Mouse (Mus musculus): ENCODE measurements around the gene Usp44. TPM values are rescaled to one million over a fixed set of nuclear protein-coding genes. Genes with fewer than 3 reads are reported as not detected.

Gene Usp44
- polyA plus RNA-seq, 1 experiment from 2014 or later, result 13.0 TPM

- peaks cover 84% of the 10 kb centered on the region for H3K36me3 ChIP-seq
- 96% methylated on average over 4 of the region's 4 CpGs for WGBS
- H3K4me2 ChIP-seq (replicated peaks), result no peak overlapping the region
- H3K4me3 ChIP-seq, result no peak overlapping the region
- H3K27me3 ChIP-seq, result no peaks in the 10 kb centered on the region
- H3K9ac ChIP-seq (replicated peaks), result no peak overlapping the region
- no peak overlapping the region for H3K27ac ChIP-seq (replicated peaks)
- no peaks in the 10 kb centered on the region for H3K9me3 ChIP-seq
- no peaks in the 10 kb centered on the region for H3K4me1 ChIP-seq
- no peak for ATAC-seq (ENCODE audit: low FRiP score, low read depth)
Observed at GRCm38 (mm10) chr10:93868886-93869285, 37.5 kb downstream of the Usp44 start.

GRCm38 (mm10) chr10:93876772-93877171, 45.4 kb downstream of the Usp44 start:
- Histone ChIP-seq H3K9ac (replicated peaks) (no peak overlapping the region), H3K27ac (replicated peaks) (no peak overlapping the region), H3K4me3 (no peak overlapping the region), H3K4me2 (replicated peaks) (no peak overlapping the region), H3K27me3 (no peaks in the 10 kb centered on the region), H3K36me3 (peaks cover 46% of the 10 kb centered on the region), H3K9me3 (no peaks in the 10 kb centered on the region), H3K4me1 (no peaks in the 10 kb centered on the region)
- 92% methylated on average over 1 of the region's 1 CpGs for WGBS
- ATAC-seq (ENCODE audit: low FRiP score, low read depth), result no peak

GRCm38 (mm10) chr10:93878732-93879131, 47.4 kb downstream of the Usp44 start:
- Histone ChIP-seq H3K27ac (replicated peaks) (no peak overlapping the region), H3K4me3 (no peak overlapping the region), H3K27me3 (no peaks in the 10 kb centered on the region), H3K4me2 (replicated peaks) (no peak overlapping the region), H3K4me1 (no peaks in the 10 kb centered on the region), H3K9me3 (no peaks in the 10 kb centered on the region), H3K36me3 (peaks cover 43% of the 10 kb centered on the region), H3K9ac (replicated peaks) (no peak overlapping the region)
- 96% methylated on average over 4 of the region's 4 CpGs for WGBS
- ATAC-seq (ENCODE audit: low FRiP score, low read depth), result no peak

- H3K4me1 ChIP-seq, result no peaks in the 10 kb centered on the region
- no peak overlapping the region for H3K27ac ChIP-seq (replicated peaks)
- H3K27me3 ChIP-seq, result no peaks in the 10 kb centered on the region
- no peak overlapping the region for H3K4me2 ChIP-seq (replicated peaks)
- no peaks in the 10 kb centered on the region for H3K9me3 ChIP-seq
- peaks cover 62% of the 10 kb centered on the region for H3K36me3 ChIP-seq
- H3K4me3 ChIP-seq, result no peak overlapping the region
- ATAC-seq (ENCODE audit: low FRiP score, low read depth), result no peak
- H3K9ac ChIP-seq (replicated peaks), result no peak overlapping the region
Observed at GRCm38 (mm10) chr10:93881918-93882317, 50.6 kb downstream of the Usp44 start.

- Histone ChIP-seq H3K27me3 (no peaks in the 10 kb centered on the region), H3K9me3 (no peaks in the 10 kb centered on the region), H3K4me2 (replicated peaks) (no peak overlapping the region), H3K4me3 (no peak overlapping the region), H3K4me1 (peaks cover under 1% of the 10 kb centered on the region), H3K27ac (replicated peaks) (no peak overlapping the region), H3K36me3 (peaks cover 63% of the 10 kb centered on the region), H3K9ac (replicated peaks) (no peak overlapping the region)
- WGBS, result 92% methylated on average over 8 of the region's 8 CpGs
- no peak for ATAC-seq (ENCODE audit: low FRiP score, low read depth)
Observed at GRCm38 (mm10) chr10:93882738-93883364, 51.5 kb downstream of the Usp44 start.

- H3K4me2 ChIP-seq (replicated peaks), result no peak overlapping the region
- no peak overlapping the region for H3K4me3 ChIP-seq
- no peaks in the 10 kb centered on the region for H3K27me3 ChIP-seq
- H3K9ac ChIP-seq (replicated peaks), result no peak overlapping the region
- no peak for ATAC-seq (ENCODE audit: low FRiP score, low read depth)
- H3K4me1 ChIP-seq, result peaks cover 10% of the 10 kb centered on the region
- no peak overlapping the region for H3K27ac ChIP-seq (replicated peaks)
- peaks cover 41% of the 10 kb centered on the region for H3K36me3 ChIP-seq
- no peaks in the 10 kb centered on the region for H3K9me3 ChIP-seq
- 94% methylated on average over 14 of the region's 14 CpGs for WGBS
Observed at GRCm38 (mm10) chr10:93885839-93886477, 54.6 kb downstream of the Usp44 start.

GRCm38 (mm10) chr10:93888590-93888934, 57.2 kb downstream of the Usp44 start:
- peak overlapping the region; percentile 64 for H3K4me2 ChIP-seq (replicated peaks)
- peaks cover 10% of the 10 kb centered on the region for H3K4me1 ChIP-seq
- WGBS, result 17% methylated on average over 10 of the region's 10 CpGs
- H3K4me3 ChIP-seq, result peak overlapping the region; percentile 69
- H3K27ac ChIP-seq (replicated peaks), result no peak overlapping the region
- no peaks in the 10 kb centered on the region for H3K9me3 ChIP-seq
- no peaks in the 10 kb centered on the region for H3K27me3 ChIP-seq
- peak overlapping the region; percentile 81 for H3K9ac ChIP-seq (replicated peaks)
- no peak for ATAC-seq (ENCODE audit: low FRiP score, low read depth)
- peaks cover 32% of the 10 kb centered on the region for H3K36me3 ChIP-seq

- H3K36me3 ChIP-seq, result peaks cover 29% of the 10 kb centered on the region
- H3K27me3 ChIP-seq, result no peaks in the 10 kb centered on the region
- peak; percentile 73 for ATAC-seq (ENCODE audit: low FRiP score, low read depth)
- peak overlapping the region; percentile 69 for H3K4me3 ChIP-seq
- H3K4me2 ChIP-seq (replicated peaks), result peak overlapping the region; percentile 64
- no peaks in the 10 kb centered on the region for H3K9me3 ChIP-seq
- WGBS, result under 1% methylated on average over 38 of the region's 38 CpGs
- peaks cover 10% of the 10 kb centered on the region for H3K4me1 ChIP-seq
- H3K27ac ChIP-seq (replicated peaks), result peak overlapping the region; percentile 90
- peak overlapping the region; percentile 81 for H3K9ac ChIP-seq (replicated peaks)
Observed at GRCm38 (mm10) chr10:93888935-93889578, 57.7 kb downstream of the Usp44 start.

GRCm38 (mm10) chr10:93889579-93889950, 58.2 kb downstream of the Usp44 start:
- Histone ChIP-seq H3K36me3 (peaks cover 25% of the 10 kb centered on the region), H3K4me3 (peak overlapping the region; percentile 69)
- under 1% methylated on average over 25 of the region's 30 CpGs for WGBS

GRCm38 (mm10) chr10:93889976-93890375, 58.6 kb downstream of the Usp44 start:
- WGBS, result under 1% methylated on average over 22 of the region's 22 CpGs
- Histone ChIP-seq H3K27ac (replicated peaks) (peak overlapping the region; percentile 90), H3K4me3 (peak overlapping the region; percentile 69), H3K9me3 (no peaks in the 10 kb centered on the region), H3K27me3 (no peaks in the 10 kb centered on the region), H3K4me2 (replicated peaks) (peak overlapping the region; percentile 64), H3K9ac (replicated peaks) (peak overlapping the region; percentile 81), H3K36me3 (peaks cover 21% of the 10 kb centered on the region), H3K4me1 (peaks cover 10% of the 10 kb centered on the region)
- ATAC-seq (ENCODE audit: low FRiP score, low read depth), result peak; percentile 23; the same call in 1 of the 2 replicates

More at GRCm38 (mm10) chr10:93889579-93889950, 58.2 kb downstream of the Usp44 start:
- H3K27me3 ChIP-seq, result no peaks in the 10 kb centered on the region
- peak overlapping the region; percentile 90 for H3K27ac ChIP-seq (replicated peaks)
- peak overlapping the region; percentile 81 for H3K9ac ChIP-seq (replicated peaks)
- no peaks in the 10 kb centered on the region for H3K9me3 ChIP-seq
- ATAC-seq (ENCODE audit: low FRiP score, low read depth), result peak; percentile 99
- H3K4me1 ChIP-seq, result peaks cover 10% of the 10 kb centered on the region
- H3K4me2 ChIP-seq (replicated peaks), result peak overlapping the region; percentile 64

GRCm38 (mm10) chr10:93890565-93890964, 59.2 kb downstream of the Usp44 start:
- WGBS, result 64% methylated on average over 4 of the region's 4 CpGs
- peaks cover 10% of the 10 kb centered on the region for H3K4me1 ChIP-seq
- no peaks in the 10 kb centered on the region for H3K9me3 ChIP-seq
- H3K36me3 ChIP-seq, result peaks cover 15% of the 10 kb centered on the region
- H3K27me3 ChIP-seq, result no peaks in the 10 kb centered on the region
- H3K27ac ChIP-seq (replicated peaks), result no peak overlapping the region
- peak overlapping the region; percentile 69; the same call in 1 of the 2 replicates for H3K4me3 ChIP-seq
- no peak for ATAC-seq (ENCODE audit: low FRiP score, low read depth)
- H3K4me2 ChIP-seq (replicated peaks), result peak overlapping the region; percentile 64
- H3K9ac ChIP-seq (replicated peaks), result no peak overlapping the region

- H3K9me3 ChIP-seq, result no peaks in the 10 kb centered on the region
- H3K4me2 ChIP-seq (replicated peaks), result no peak overlapping the region
- H3K4me1 ChIP-seq, result peaks cover 10% of the 10 kb centered on the region
- WGBS, result 100% methylated on average over 1 of the region's 1 CpGs
- H3K9ac ChIP-seq (replicated peaks), result no peak overlapping the region
- H3K4me3 ChIP-seq, result no peak overlapping the region
- H3K27ac ChIP-seq (replicated peaks), result no peak overlapping the region
- ATAC-seq (ENCODE audit: low FRiP score, low read depth), result no peak
- H3K36me3 ChIP-seq, result peaks cover 10% of the 10 kb centered on the region
- H3K27me3 ChIP-seq, result no peaks in the 10 kb centered on the region
Observed at GRCm38 (mm10) chr10:93891031-93891430, 59.7 kb downstream of the Usp44 start.
